Mouse (Mus musculus): ENCODE data around the gene Eya2. TPM values are rescaled to one million over a fixed set of nuclear protein-coding genes. Genes with fewer than 3 reads are reported as not detected.

Eya2 gene
- polyA plus RNA-seq, 1 experiment from 2014 or later, result 14.2 TPM

- Histone ChIP-seq H3K4me1 (peaks cover 37% of the 10 kb centered on the region), H3K4me3 (no peak overlapping the region), H3K27me3 (ENCODE audit: low read depth, poor library complexity, severe bottlenecking) (peaks cover 7% of the 10 kb centered on the region; the same call in 1 of the 2 replicates), H3K36me3 (no peaks in the 10 kb centered on the region), H3K9me3 (replicated peaks) (no peaks in the 10 kb centered on the region), H3K27ac (replicated peaks) (peak overlapping the region; percentile 47)
- WGBS, result 51% methylated on average over 19 of the region's 19 CpGs
- DNase-seq (ENCODE audit: low spot score), result peak; percentile 55
These were observed 105.5 kb downstream of the Eya2 start for GRCm38 (mm10) chr2:165700252-165700908.

DNA sequence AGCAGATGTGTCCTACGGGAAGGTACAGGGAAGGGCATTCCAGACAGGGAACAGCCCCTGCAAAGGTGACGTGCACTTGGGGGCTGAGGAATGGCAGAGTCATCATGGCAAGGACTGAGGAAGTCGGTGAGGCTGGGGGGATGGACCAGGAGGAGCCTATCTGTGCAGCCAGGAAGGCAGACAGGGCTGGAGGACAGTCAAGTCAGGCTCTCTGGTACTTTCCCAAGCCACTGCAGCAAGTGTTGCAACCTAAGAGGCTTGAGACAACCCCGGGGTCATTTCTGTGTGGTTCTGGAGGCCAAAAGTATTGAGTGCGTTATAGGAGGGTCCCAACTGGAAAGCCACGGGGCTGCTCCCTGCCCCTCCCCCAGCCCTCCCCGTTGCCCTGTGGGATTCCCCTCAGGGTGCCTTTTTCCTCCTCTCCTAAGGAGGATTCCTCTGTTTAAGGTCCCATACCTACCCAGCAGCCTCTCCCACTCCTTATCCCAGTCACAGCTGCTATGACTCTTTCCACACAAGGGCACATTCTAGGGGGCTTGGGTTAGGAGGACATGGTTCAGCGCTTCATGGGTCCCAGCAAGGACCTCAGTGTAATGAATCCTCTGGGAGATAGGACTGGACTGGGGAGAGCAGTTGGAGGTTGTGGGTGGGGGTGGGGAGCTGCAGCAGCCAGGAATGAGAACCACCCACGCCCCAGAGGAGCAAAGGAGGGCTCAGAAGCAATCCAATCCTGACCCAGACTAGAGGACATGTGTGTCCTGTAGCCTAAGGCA lies 108.4 kb downstream of the Eya2 start:
- no peaks in the 10 kb centered on the region for H3K36me3 ChIP-seq
- H3K27me3 ChIP-seq (ENCODE audit: low read depth, poor library complexity, severe bottlenecking), result peaks cover 7% of the 10 kb centered on the region; the same call in 1 of the 2 replicates
- no peak for DNase-seq (ENCODE audit: low spot score)
- peaks cover 32% of the 10 kb centered on the region for H3K4me1 ChIP-seq
- no peak overlapping the region for H3K4me3 ChIP-seq
- WGBS, result 59% methylated on average over 9 of the region's 9 CpGs
- H3K27ac ChIP-seq (replicated peaks), result peak overlapping the region; percentile 55; the same call in 1 of the 2 replicates
- H3K9me3 ChIP-seq (replicated peaks), result no peaks in the 10 kb centered on the region

DNA sequence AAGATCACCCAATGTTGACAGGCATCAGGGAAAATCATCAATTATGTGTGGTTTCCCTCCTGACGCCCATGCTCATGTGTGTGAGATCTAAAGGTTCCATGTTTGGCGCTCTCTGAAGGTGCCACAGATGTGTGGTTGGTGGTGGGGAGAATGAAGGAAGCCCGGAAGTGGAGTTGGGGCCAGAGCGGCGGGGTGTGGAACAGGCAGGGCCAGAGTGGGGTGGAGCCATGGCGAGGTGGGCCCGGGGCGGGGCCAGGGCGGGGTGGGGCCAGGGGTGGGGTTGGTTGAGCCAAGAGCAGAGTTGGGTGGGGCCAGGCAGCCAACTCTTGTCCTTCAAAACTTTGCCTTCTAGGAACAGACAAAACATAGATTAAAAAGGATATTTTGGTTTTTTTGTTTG lies 113.4 kb downstream of the Eya2 start:
- H3K27ac ChIP-seq (replicated peaks), result no peak overlapping the region
- WGBS, result 71% methylated on average over 9 of the region's 9 CpGs
- H3K4me1 ChIP-seq, result peaks cover 16% of the 10 kb centered on the region
- no peak for DNase-seq (ENCODE audit: low spot score)
- no peaks in the 10 kb centered on the region for H3K9me3 ChIP-seq (replicated peaks)
- no peaks in the 10 kb centered on the region for H3K27me3 ChIP-seq (ENCODE audit: low read depth, poor library complexity, severe bottlenecking)
- H3K4me3 ChIP-seq, result no peak overlapping the region
- no peaks in the 10 kb centered on the region for H3K36me3 ChIP-seq

- Histone ChIP-seq H3K9me3 (replicated peaks) (no peaks in the 10 kb centered on the region), H3K36me3 (no peaks in the 10 kb centered on the region), H3K4me3 (no peak overlapping the region), H3K27ac (replicated peaks) (no peak overlapping the region), H3K4me1 (peaks cover 25% of the 10 kb centered on the region), H3K27me3 (ENCODE audit: low read depth, poor library complexity, severe bottlenecking) (no peaks in the 10 kb centered on the region)
- 86% methylated on average over 6 of the region's 6 CpGs for WGBS
- no peak for DNase-seq (ENCODE audit: low spot score)
These were observed 121.9 kb downstream of the Eya2 start for GRCm38 (mm10) chr2:165716688-165717087.

DNA sequence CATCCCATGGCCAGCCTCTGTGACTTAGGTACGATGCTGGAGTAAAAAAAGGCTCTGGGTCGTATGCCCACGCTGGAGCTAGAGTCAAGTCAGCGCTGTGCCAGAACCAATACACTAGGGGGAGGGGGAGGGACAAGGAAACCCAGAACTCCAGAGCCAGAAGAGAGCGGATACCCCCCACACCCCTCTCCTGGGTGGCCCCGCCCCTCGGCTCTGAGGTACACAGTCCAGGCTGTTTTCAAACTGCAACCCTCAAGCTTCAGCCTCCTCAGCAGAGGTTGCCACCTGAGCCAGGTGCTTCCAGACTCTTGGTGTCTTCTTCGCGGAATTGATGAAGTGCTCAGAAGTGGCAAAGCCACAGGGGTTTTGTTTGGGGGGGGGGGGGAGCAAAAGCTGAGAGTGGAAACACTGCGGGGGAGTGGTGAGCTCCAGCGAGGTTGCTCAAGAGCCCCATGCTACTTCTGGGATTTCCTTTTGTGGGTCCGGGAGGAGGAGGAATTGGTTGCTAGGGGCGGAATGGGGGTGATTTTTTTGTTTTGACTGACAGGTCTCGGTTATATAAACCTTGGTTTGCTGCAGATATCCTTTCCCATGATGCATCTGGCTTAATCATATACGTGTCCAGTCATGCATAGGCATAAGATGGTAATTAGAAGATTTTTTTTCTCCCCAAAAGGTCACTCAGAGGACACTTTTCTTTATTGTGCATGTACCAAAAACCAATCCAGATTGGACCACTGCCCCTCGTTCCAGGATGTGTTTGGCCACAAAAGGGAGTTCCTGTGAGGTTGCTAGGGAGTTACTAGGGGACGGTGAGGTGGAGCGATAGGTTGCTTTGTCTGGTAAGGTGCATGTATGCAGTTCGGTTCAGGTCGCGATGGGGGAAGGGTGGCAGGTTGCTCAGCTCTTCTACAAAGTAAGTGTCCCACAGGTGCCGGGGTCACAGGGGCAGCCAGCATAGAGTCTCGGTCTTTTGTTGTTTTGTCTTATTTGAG lies 122.6 kb downstream of the Eya2 start:
- H3K36me3 ChIP-seq, result no peaks in the 10 kb centered on the region
- no peak overlapping the region for H3K4me3 ChIP-seq
- no peak overlapping the region for H3K27ac ChIP-seq (replicated peaks)
- 73% methylated on average over 23 of the region's 23 CpGs for WGBS
- DNase-seq (ENCODE audit: low spot score), result no peak
- no peaks in the 10 kb centered on the region for H3K27me3 ChIP-seq (ENCODE audit: low read depth, poor library complexity, severe bottlenecking)
- H3K9me3 ChIP-seq (replicated peaks), result no peaks in the 10 kb centered on the region
- peaks cover 18% of the 10 kb centered on the region for H3K4me1 ChIP-seq

DNA sequence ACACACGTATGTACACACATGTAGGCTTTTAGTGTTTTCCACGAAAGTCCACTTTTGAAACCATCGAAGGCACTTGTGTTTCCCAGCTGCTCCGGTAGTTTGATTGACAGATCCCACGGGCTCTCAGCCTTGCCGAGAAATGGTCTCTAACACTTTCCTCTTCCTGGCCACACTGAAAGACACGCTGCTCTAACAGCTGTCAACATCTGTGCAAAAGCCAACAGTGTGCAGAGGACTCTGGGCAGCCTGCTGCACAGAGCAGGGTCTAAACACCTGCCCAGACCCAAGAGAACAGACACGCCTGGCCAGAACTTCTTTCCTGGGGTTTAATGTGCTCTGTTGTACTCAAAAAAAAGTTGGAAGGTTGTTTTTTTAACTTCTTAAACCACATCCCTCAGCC lies 124.5 kb downstream of the Eya2 start:
- Histone ChIP-seq H3K27me3 (ENCODE audit: low read depth, poor library complexity, severe bottlenecking) (no peaks in the 10 kb centered on the region), H3K4me3 (no peak overlapping the region), H3K36me3 (no peaks in the 10 kb centered on the region), H3K4me1 (peaks cover 12% of the 10 kb centered on the region; the same call in 1 of the 2 replicates), H3K27ac (replicated peaks) (no peak overlapping the region), H3K9me3 (replicated peaks) (no peaks in the 10 kb centered on the region)
- 88% methylated on average over 8 of the region's 8 CpGs for WGBS
- DNase-seq (ENCODE audit: low spot score), result no peak

- WGBS, result 93% methylated on average over 5 of the region's 5 CpGs
- no peak overlapping the region for H3K27ac ChIP-seq (replicated peaks)
- H3K4me1 ChIP-seq, result peaks cover 15% of the 10 kb centered on the region
- no peak for DNase-seq (ENCODE audit: low spot score)
- no peak overlapping the region for H3K4me3 ChIP-seq
- no peaks in the 10 kb centered on the region for H3K9me3 ChIP-seq (replicated peaks)
- H3K36me3 ChIP-seq, result no peaks in the 10 kb centered on the region
- H3K27me3 ChIP-seq (ENCODE audit: low read depth, poor library complexity, severe bottlenecking), result no peaks in the 10 kb centered on the region
These were observed 127.1 kb downstream of the Eya2 start for GRCm38 (mm10) chr2:165721941-165722340.

DNA sequence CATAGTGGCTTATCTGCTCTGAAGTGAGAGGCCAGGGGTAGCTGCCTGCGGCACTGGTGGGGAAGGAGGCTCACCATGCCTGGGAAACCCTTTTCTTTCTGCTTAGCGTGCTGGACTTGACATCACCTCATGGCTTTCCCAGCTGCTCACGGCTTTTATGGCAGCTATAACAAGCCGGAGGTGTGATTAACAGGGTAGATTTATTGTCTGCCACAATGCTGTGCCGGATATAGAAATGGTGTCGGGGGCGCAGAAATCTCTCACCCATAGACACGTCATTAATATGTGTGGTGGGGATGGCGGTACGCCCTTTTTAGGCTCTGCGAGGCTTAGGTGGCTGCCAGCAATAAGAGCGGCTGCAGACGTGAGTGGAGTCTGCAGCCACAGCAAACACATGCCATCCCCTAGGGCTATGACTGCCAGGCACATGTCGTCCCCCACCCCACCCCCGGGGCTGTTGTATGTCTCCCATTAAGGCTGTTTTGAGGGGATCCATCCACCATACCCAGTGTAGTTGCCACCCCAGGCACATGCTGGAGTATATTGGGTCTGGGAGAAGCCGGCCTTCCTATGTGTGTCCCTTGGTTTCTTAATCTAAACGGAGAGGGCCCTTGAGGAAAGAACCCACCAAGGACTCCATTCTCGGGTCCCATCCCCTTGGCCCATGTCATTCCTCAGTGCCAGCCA lies 137.9 kb downstream of the Eya2 start:
- Histone ChIP-seq H3K4me3 (no peak overlapping the region), H3K36me3 (0 out of 2 replicates have a peak, but pooled peaks cover 3% of the 10 kb centered on the region), H3K27ac (replicated peaks) (0 out of 2 replicates have a peak overlapping the region, but pooled peaks have one; percentile 19), H3K27me3 (ENCODE audit: low read depth, poor library complexity, severe bottlenecking) (no peaks in the 10 kb centered on the region), H3K9me3 (replicated peaks) (no peaks in the 10 kb centered on the region; the same call in 1 of the 2 replicates), H3K4me1 (no peaks in the 10 kb centered on the region)
- 89% methylated on average over 18 of the region's 18 CpGs for WGBS
- no peak for DNase-seq (ENCODE audit: low spot score)

DNA sequence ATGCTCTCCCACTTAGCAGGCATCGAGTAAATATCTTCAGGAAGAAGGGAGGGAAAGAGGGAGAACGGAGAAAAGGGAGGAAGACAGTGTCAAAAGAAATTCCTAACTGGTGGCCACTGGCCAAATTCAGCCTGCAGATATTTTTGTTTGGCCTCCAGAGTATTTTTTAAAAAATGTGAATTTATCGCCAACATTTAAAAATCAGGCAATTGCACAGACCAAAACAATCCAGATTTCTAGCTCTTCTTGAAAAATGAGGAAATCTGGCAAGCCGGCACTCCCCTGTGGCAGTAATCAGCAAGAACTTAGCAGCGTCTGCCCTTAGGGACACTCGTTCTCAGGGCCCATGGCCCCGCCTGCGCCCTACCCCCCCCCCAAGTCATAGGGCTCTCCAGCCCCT lies 138.9 kb downstream of the Eya2 start:
- no peaks in the 10 kb centered on the region; the same call in 1 of the 2 replicates for H3K9me3 ChIP-seq (replicated peaks)
- no peaks in the 10 kb centered on the region for H3K4me1 ChIP-seq
- WGBS, result 91% methylated on average over 8 of the region's 8 CpGs
- no peak overlapping the region for H3K27ac ChIP-seq (replicated peaks)
- no peak overlapping the region for H3K4me3 ChIP-seq
- 0 out of 2 replicates have a peak, but pooled peaks cover 3% of the 10 kb centered on the region for H3K36me3 ChIP-seq
- H3K27me3 ChIP-seq (ENCODE audit: low read depth, poor library complexity, severe bottlenecking), result no peaks in the 10 kb centered on the region
- no peak for DNase-seq (ENCODE audit: low spot score)

GRCm38 (mm10) chr2:165736297-165736696 lies 141.5 kb downstream of the Eya2 start:
- peak overlapping the region; percentile 28; the same call in 1 of the 2 replicates for H3K27ac ChIP-seq (replicated peaks)
- H3K4me3 ChIP-seq, result no peak overlapping the region
- DNase-seq (ENCODE audit: low spot score), result no peak
- H3K36me3 ChIP-seq, result 0 out of 2 replicates have a peak, but pooled peaks cover 3% of the 10 kb centered on the region
- H3K9me3 ChIP-seq (replicated peaks), result no peaks in the 10 kb centered on the region; the same call in 1 of the 2 replicates
- H3K27me3 ChIP-seq (ENCODE audit: low read depth, poor library complexity, severe bottlenecking), result peaks cover 6% of the 10 kb centered on the region; the same call in 1 of the 2 replicates
- 58% methylated on average over 2 of the region's 2 CpGs for WGBS
- peaks cover 14% of the 10 kb centered on the region for H3K4me1 ChIP-seq

GRCm38 (mm10) chr2:165740381-165740780 lies 145.5 kb downstream of the Eya2 start:
- Histone ChIP-seq H3K4me3 (no peak overlapping the region), H3K27ac (replicated peaks) (peak overlapping the region; percentile 28; the same call in 1 of the 2 replicates), H3K36me3 (no peaks in the 10 kb centered on the region), H3K9me3 (replicated peaks) (no peaks in the 10 kb centered on the region), H3K27me3 (ENCODE audit: low read depth, poor library complexity, severe bottlenecking) (peaks cover 41% of the 10 kb centered on the region), H3K4me1 (peaks cover 41% of the 10 kb centered on the region)
- 31% methylated on average over 4 of the region's 5 CpGs for WGBS
- DNase-seq (ENCODE audit: low spot score), result no peak
